Mouse (Mus musculus): ENCODE results near the gene Tnfaip2.

DNA sequence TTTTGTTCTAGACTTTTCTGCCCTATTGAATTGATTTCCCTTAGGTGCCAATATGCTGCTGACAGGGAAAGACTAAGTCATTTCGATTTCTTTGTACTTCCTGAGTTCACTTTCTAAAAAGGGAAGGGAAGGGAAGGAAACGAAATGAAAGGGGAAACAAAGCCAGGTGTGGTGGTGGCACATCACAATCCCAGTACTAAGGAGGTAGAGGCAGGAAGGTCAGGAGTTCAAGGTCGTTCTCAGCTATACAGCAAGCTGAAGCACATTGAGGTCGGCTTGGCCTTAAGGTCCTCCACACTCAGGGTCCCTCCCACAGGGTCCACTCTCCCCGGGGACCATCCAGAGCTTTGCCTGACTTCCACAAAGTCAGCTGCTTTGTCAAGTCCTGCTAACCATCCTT lies 61.3 kb downstream of the Tnfaip2 start:
- no peak for TF ChIP-seq ZNF384 (IDR thresholded peaks at IDR 0.05; ENCODE audit: low read depth, low read length)
- no peak for TF ChIP-seq HCFC1 (IDR thresholded peaks at IDR 0.05; ENCODE audit: borderline replicate concordance, insufficient read depth, low read length)
- no peak for TF ChIP-seq ZC3H11A (IDR thresholded peaks at IDR 0.05; ENCODE audit: borderline replicate concordance, low read depth, low read length)
- TF ChIP-seq CHD2 (IDR thresholded peaks at IDR 0.05; ENCODE audit: low read depth, low read length): no peak
- no peak for TF ChIP-seq MAFK (IDR thresholded peaks at IDR 0.05; ENCODE audit: insufficient read depth, low read depth, low read length)

Measured in ES-E14 (cell line).